Mouse (Mus musculus) stomach, embryonic 16.5 days (tissue): ENCODE results near the gene Meis2. TPM values are rescaled to one million over a fixed set of nuclear protein-coding genes. Genes with fewer than 3 reads are reported as not detected.
A peak's percentile ranks its signal among the peaks of the same experiment; 100 is the strongest.

Source experiments
- ATAC-seq: fragments of 200-750 bp; cut with Nextera tagmentation; 2 replicates; pipeline ENCODE4 v1.8.0; 2017; ENCODE audit warnings: moderate number of reproducible peaks, moderate TSS enrichment; ENCODE audit not compliant: insufficient read depth, low FRiP score
- H3K27ac ChIP-seq: fragments of 300-500 bp; sonication (generic); 2 replicates; pipeline ENCODE4 v1.5.1; 2014; ENCODE audit warnings: low read length
- H3K27me3 ChIP-seq: fragments of 300-500 bp; sonication (generic); 2 replicates; pipeline ENCODE4 v1.6.1; 2014; ENCODE audit warnings: low read length, control low read depth, mixed read lengths; ENCODE audit not compliant: control insufficient read depth, insufficient read depth
- H3K36me3 ChIP-seq: fragments of 300-500 bp; sonication (generic); 2 replicates; pipeline ENCODE4 v1.6.1; 2014; ENCODE audit warnings: low read length; ENCODE audit not compliant: control insufficient read depth, insufficient read depth
- H3K4me1 ChIP-seq: fragments of 300-500 bp; sonication (generic); 2 replicates; pipeline ENCODE4 v1.6.1; 2014; ENCODE audit warnings: low read length, control low read depth, mixed read lengths; ENCODE audit not compliant: control insufficient read depth, insufficient read depth
- H3K4me2 ChIP-seq: fragments of 300-500 bp; sonication (generic); 2 replicates; pipeline ENCODE4 v1.6.1; 2014; ENCODE audit warnings: low read depth, low read length, mixed read lengths
- H3K4me3 ChIP-seq: fragments of 300-500 bp; sonication (generic); replicated peaks from 2 replicates; pipeline ENCODE4 v1.5.1; 2014; ENCODE audit warnings: mild to moderate bottlenecking, low read length
- H3K9ac ChIP-seq: fragments of 300-500 bp; sonication (generic); 2 replicates; pipeline ENCODE4 v1.6.1; 2014; ENCODE audit warnings: low read length
- H3K9me3 ChIP-seq: fragments of 300-500 bp; sonication (generic); replicated peaks from 2 replicates; pipeline ENCODE4 v1.6.1; 2016; ENCODE audit warnings: low read length, control low read depth; ENCODE audit not compliant: control insufficient read depth
- WGBS: fragments of 180-500 bp; shearing (Covaris S2); extraction: QIAGEN DNeasy Blood & Tissue Kit; methylation state at CpG from one replicate; pipeline ENCODE4 v1.1.7; 2014; 5-methylcytosine and 5-hydroxymethylcytosine counted together
- polyA plus RNA-seq: library from polyadenylated mRNA; unstranded; fragments of >200 nt; fragmentation: Nextera tagmentation; extraction: Ambion mirVana; gene quantifications from 2 replicates; pipeline ENCODE4 v1.2.1, GENCODE M21; 2015

Meis2 gene
- polyA plus RNA-seq, 1 experiment from 2014 or later, result 43.3 TPM

- peak overlapping the region; percentile 96 for H3K9ac ChIP-seq
- 0 out of 2 replicates have a peak, but pooled peaks cover 6% of the 10 kb centered on the region for H3K4me1 ChIP-seq
- WGBS, result under 1% methylated on average over 20 of the region's 20 CpGs
- no peak for ATAC-seq
- H3K4me3 ChIP-seq, result peak overlapping the region; percentile 67
- H3K4me2 ChIP-seq, result peak overlapping the region; percentile 81
- no peaks in the 10 kb centered on the region for H3K27me3 ChIP-seq
- H3K27ac ChIP-seq, result peak overlapping the region; percentile 99
- H3K36me3 ChIP-seq, result no peaks in the 10 kb centered on the region
- no peaks in the 10 kb centered on the region for H3K9me3 ChIP-seq
Observed at GRCm38 (mm10) chr2:116064521-116064920, 1.1 kb downstream of the Meis2 start.

- no peaks in the 10 kb centered on the region for H3K36me3 ChIP-seq
- ATAC-seq, result no peak
- H3K4me3 ChIP-seq, result peak overlapping the region; percentile 67
- H3K4me2 ChIP-seq, result peak overlapping the region; percentile 81
- peak overlapping the region; percentile 96 for H3K9ac ChIP-seq
- H3K27me3 ChIP-seq, result no peaks in the 10 kb centered on the region
- H3K9me3 ChIP-seq, result no peaks in the 10 kb centered on the region
- peaks cover 12% of the 10 kb centered on the region; the same call in 1 of the 2 replicates for H3K4me1 ChIP-seq
- H3K27ac ChIP-seq, result peak overlapping the region; percentile 99
- WGBS, result under 1% methylated on average over 37 of the region's 37 CpGs
Observed at GRCm38 (mm10) chr2:116063819-116064293, 1.8 kb downstream of the Meis2 start.

GRCm38 (mm10) chr2:116062761-116063441, 2.7 kb downstream of the Meis2 start:
- H3K9me3 ChIP-seq, result no peaks in the 10 kb centered on the region
- peak overlapping the region; percentile 96 for H3K9ac ChIP-seq
- no peaks in the 10 kb centered on the region for H3K36me3 ChIP-seq
- no peaks in the 10 kb centered on the region for H3K27me3 ChIP-seq
- peak overlapping the region; percentile 67 for H3K4me3 ChIP-seq
- H3K27ac ChIP-seq, result peak overlapping the region; percentile 99
- ATAC-seq, result no peak
- H3K4me1 ChIP-seq, result peaks cover 15% of the 10 kb centered on the region; the same call in 1 of the 2 replicates
- H3K4me2 ChIP-seq, result peak overlapping the region; percentile 81
- under 1% methylated on average over 36 of the region's 36 CpGs for WGBS

GRCm38 (mm10) chr2:116062251-116062651, 3.4 kb downstream of the Meis2 start:
- Histone ChIP-seq H3K27ac (peak overlapping the region; percentile 99), H3K9ac (peak overlapping the region; percentile 96), H3K4me1 (peaks cover 15% of the 10 kb centered on the region; the same call in 1 of the 2 replicates), H3K9me3 (no peaks in the 10 kb centered on the region), H3K4me2 (peak overlapping the region; percentile 81), H3K4me3 (peak overlapping the region; percentile 67), H3K36me3 (no peaks in the 10 kb centered on the region), H3K27me3 (no peaks in the 10 kb centered on the region)
- WGBS, result under 1% methylated on average over 20 of the region's 20 CpGs
- ATAC-seq, result no peak

- peak overlapping the region; percentile 67 for H3K4me3 ChIP-seq
- H3K9me3 ChIP-seq, result no peaks in the 10 kb centered on the region
- no peak for ATAC-seq
- peak overlapping the region; percentile 81 for H3K4me2 ChIP-seq
- H3K4me1 ChIP-seq, result peaks cover 21% of the 10 kb centered on the region; the same call in 1 of the 2 replicates
- 5% methylated on average over 30 of the region's 30 CpGs for WGBS
- H3K9ac ChIP-seq, result peak overlapping the region; percentile 96
- H3K36me3 ChIP-seq, result no peaks in the 10 kb centered on the region
- H3K27me3 ChIP-seq, result no peaks in the 10 kb centered on the region
- peak overlapping the region; percentile 99 for H3K27ac ChIP-seq
Observed at GRCm38 (mm10) chr2:116061401-116062021, 4.1 kb downstream of the Meis2 start.

- Histone ChIP-seq H3K4me2 (peak overlapping the region; percentile 81), H3K4me1 (peaks cover 21% of the 10 kb centered on the region), H3K4me3 (peak overlapping the region; percentile 67), H3K27me3 (no peaks in the 10 kb centered on the region), H3K27ac (peak overlapping the region; percentile 99), H3K36me3 (no peaks in the 10 kb centered on the region), H3K9me3 (no peaks in the 10 kb centered on the region), H3K9ac (peak overlapping the region; percentile 96)
- ATAC-seq, result no peak
- 13% methylated on average over 21 of the region's 21 CpGs for WGBS
Observed at GRCm38 (mm10) chr2:116060701-116061400, 4.8 kb downstream of the Meis2 start.

- Histone ChIP-seq H3K4me2 (peak overlapping the region; percentile 81), H3K9ac (peak overlapping the region; percentile 96), H3K9me3 (no peaks in the 10 kb centered on the region), H3K36me3 (no peaks in the 10 kb centered on the region), H3K27me3 (no peaks in the 10 kb centered on the region), H3K4me3 (peak overlapping the region; percentile 67), H3K4me1 (peaks cover 25% of the 10 kb centered on the region), H3K27ac (peak overlapping the region; percentile 99)
- no peak for ATAC-seq
- 14% methylated on average over 19 of the region's 19 CpGs for WGBS
Observed at GRCm38 (mm10) chr2:116060210-116060609, 5.4 kb downstream of the Meis2 start.

GRCm38 (mm10) chr2:116059661-116060060, 6.0 kb downstream of the Meis2 start:
- Histone ChIP-seq H3K9ac (peak overlapping the region; percentile 61; the same call in 1 of the 2 replicates), H3K36me3 (no peaks in the 10 kb centered on the region), H3K27me3 (no peaks in the 10 kb centered on the region), H3K27ac (peak overlapping the region; percentile 99), H3K4me1 (peaks cover 25% of the 10 kb centered on the region), H3K9me3 (no peaks in the 10 kb centered on the region), H3K4me3 (peak overlapping the region; percentile 67), H3K4me2 (peak overlapping the region; percentile 81)
- WGBS, result 33% methylated on average over 1 of the region's 1 CpGs
- peak; percentile 65; the same call in 1 of the 2 replicates for ATAC-seq
